Mouse (Mus musculus): ENCODE data around the gene Gprin1.

Gprin1 gene

DNA sequence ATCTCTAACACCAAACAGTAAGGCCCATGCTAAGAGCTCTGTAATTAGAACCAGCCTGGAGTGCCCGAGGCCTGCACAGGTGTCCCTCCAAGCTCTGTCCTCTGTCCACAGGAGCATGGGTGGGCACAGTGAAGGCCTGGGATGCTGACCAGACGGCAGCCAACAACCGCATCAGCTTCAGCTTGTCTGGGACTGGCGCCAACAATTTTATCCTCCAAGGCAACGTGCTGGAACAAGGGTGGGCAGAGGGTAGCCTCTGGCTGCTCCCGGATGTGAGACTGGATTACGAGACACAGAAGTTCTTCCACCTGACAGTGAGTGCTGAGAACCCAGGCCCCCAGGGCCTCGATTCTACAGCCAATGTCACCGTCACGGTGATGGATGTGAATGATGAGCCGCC lies 23.5 kb downstream of the Gprin1 start:
- no peak for DNase-seq (ENCODE audit: low spot score in 2 of 2)

- DNase-seq (ENCODE audit: low spot score in 2 of 2) = no peak
Observed at GRCm38 (mm10) chr13:54723143-54723542, 26.5 kb downstream of the Gprin1 start.

GRCm38 (mm10) chr13:54716916-54717315 lies 32.8 kb downstream of the Gprin1 start:
- DNase-seq (ENCODE audit: low spot score in 2 of 2) = peak; percentile 29 to 58

DNA sequence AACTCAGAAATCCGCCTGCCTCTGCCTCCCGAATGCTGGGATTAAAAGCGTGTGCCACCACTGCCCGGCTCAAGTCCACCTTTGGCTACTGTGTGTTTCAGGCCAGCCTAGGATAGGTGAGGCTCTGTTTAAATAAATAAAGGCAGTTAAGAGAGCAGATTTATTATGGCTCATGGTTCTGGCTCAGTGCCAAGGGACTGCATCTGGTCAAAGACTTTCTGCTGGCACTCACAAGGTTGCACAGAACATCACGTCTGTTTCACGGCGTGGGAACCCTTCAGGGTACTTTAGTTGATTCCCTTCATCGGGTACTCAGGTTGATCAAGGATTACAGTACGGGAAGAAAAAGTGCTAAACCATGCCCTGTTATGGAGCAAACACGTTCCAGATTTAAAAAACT lies 34.7 kb downstream of the Gprin1 start:
- DNase-seq (ENCODE audit: low spot score in 2 of 2) = no peak

- DNase-seq (ENCODE audit: low spot score in 2 of 2) = no peak
Observed at GRCm38 (mm10) chr13:54714393-54714792, 35.3 kb downstream of the Gprin1 start.

- DNase-seq (ENCODE audit: low spot score in 2 of 2) = no peak
Observed at GRCm38 (mm10) chr13:54710866-54711265, 38.8 kb downstream of the Gprin1 start.

GRCm38 (mm10) chr13:54704890-54705289 lies 44.8 kb downstream of the Gprin1 start:
- no peak for DNase-seq (ENCODE audit: low spot score in 2 of 2)

DNA sequence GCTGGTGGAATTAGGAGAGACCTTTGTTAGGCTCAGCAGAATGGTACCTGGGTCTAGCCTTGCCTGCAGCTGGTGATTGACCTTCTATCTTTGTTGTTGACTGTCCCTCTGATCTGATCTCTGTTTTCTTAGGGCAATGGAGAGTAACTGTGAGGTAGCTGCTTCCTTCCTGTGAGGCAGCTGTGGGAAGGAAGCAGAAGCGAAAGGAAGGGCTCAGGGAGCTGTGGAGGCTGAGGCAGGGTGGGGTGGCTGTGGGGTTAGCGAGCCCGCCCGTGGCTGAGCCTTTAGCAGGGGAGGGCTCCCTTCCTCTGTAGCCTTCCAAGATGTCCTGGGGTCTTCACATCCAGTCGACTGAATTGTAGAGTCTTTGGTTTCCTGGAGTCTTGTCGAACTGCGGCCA lies 47.2 kb downstream of the Gprin1 start:
- no peak for DNase-seq (ENCODE audit: low spot score in 2 of 2)

- no peak for DNase-seq (ENCODE audit: low spot score in 2 of 2)
Observed at GRCm38 (mm10) chr13:54701243-54701642, 48.4 kb downstream of the Gprin1 start, which contains the start of gene Cdhr2. Gene Cdhr2, plus strand, starts transcription at chr13:54701461.

GRCm38 (mm10) chr13:54695479-54696230 lies 54.0 kb downstream of the Gprin1 start:
- no peak for DNase-seq (ENCODE audit: low spot score in 2 of 2)

DNA sequence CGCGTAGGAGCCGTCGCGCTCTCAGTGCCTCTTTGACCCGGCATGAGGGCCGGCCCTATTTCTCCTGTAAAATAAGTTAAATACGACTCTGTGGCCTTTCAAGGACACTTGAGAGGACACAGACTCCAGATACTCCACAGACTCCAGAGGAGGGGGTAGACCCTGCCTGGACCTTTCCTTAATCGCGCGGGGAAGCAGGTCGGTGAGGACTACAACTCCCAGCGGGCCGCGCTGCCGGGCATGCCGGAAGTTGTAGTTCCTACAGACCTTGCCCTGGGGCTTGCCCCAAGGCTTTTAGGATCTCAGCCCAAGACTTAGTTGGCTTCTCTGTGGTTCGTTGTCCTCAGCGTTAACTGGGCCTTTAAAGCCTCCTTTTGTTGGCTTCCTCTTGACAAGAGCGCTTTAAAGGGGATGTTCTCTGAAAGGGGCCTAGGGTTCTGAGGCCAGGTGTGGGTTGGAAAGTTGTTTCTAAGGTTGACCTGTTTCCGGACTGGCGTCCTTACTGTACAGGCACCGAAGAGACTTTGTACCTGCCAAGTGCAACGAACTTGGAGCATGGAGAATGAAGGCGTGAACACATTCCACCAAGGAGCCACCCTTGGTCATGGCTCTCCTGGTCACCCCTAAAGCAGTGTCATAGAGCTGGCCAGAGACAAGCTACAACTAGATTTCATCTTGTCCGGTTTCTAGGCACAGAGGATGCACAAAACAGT lies 55.2 kb downstream of the Gprin1 start:
- DNase-seq (ENCODE audit: low spot score in 2 of 2) = peak; percentile 87 to 89

- peak; percentile 99 for DNase-seq (ENCODE audit: low spot score in 2 of 2)
Observed at GRCm38 (mm10) chr13:54693558-54694347, 55.9 kb downstream of the Gprin1 start, which contains the start of gene Rnf44. Gene Rnf44, minus strand, starts transcription at chr13:54693907.

- peak in 1 of 2 experiments; percentile 20 for DNase-seq (ENCODE audit: low spot score in 2 of 2)
Observed at GRCm38 (mm10) chr13:54692711-54693557, 56.7 kb downstream of the Gprin1 start.

DNA sequence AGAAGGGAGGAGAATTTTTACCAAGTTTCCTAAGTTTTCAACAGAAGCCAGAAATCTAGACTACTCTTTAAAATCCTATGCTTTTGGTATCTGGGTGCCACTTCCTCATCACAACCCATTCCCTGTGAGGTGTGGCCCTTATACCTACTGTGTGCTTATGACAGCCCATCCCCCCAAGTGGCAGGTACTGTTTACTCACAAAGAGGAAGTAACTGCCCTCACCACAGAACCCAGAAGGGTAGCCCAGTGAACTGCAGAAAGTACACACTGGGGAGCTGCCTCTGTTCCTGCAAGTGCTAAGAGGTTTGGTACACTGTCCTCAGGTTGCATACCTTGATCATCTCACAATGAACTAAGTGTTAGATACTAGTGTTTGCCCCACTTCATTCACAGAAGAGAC lies 57.9 kb downstream of the Gprin1 start:
- DNase-seq (ENCODE audit: low spot score in 2 of 2) = peak; percentile 51 to 75

DNA sequence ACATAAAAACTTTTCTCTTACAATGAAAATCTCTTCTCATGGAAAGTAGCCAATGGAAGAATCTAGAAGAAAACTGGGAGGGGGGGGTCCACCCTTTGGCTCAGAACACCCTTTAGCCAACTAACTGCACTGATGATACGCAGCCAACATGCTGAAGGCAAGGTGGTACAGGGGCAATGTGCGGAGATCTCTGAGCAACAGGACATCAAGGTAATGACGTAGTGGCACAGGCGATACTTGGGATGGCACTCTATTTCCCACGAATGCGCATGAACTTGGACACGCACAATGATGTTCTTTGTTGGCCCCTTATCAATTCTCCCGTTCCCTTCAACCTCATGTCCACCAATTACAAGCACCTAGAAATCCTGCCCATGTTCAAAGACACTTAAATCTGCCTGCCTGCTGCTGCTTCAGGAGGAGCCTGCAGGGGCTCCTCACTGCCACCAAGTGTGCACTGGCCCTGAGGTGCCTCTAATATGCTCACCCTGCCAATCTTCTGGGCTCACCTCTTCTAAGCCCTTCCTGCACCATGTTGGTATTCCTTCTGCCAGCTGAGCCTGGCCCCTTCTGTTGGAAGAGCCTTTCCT lies 59.4 kb downstream of the Gprin1 start:
- DNase-seq (ENCODE audit: low spot score in 2 of 2) = no peak

DNA sequence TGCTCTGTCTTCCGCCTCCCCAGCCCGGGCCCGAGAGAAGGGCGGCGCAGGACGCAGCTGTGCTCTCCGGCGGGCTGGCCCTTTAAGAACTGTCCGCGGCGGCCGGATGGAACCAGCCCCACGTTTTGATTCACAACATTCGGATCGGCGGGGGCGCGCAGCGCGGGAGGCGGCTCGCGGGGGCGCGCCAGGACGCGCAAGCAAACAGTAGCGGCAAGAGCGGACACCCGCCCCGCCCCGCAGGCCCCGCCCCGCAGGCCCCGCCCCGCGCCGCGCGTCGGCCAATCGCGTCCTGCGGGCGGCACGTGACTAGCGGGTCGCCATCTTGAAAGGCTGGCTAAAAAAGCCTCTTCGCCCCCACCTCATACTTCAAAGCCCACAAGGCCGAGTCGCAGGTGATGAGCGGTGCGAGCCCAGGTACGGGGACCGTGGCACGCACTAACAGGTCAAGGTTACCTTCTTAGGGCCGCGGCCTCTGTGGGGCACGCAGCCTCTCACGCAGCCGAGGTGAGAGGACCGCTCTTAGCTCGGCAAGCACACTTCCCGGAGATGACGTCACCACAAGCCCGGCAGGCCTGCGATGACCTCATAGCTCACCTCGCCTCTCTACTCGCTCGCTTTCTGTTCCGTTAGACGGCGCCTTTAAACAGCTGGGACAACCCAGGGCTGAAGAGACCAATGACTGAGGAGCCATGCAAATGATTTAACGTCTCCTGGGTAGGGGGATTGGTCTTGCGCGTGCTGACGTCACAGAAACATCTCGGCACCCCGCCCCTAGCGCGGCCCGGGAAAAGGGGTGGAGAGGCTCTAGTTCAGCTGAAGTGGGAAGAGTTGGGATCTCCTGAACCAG lies 61.9 kb downstream of the Gprin1 start:
- peak; percentile 98 for DNase-seq (ENCODE audit: low spot score in 2 of 2)

- peak; percentile 81 to 86 for DNase-seq (ENCODE audit: low spot score in 2 of 2)
Observed at GRCm38 (mm10) chr13:54687096-54687495, 62.6 kb downstream of the Gprin1 start.

Measured in natural killer cell, adult 2 months (primary cell).